Mouse (Mus musculus): ENCODE data around the gene Ldlrap1. TPM values are rescaled to one million over a fixed set of nuclear protein-coding genes. Genes with fewer than 3 reads are reported as not detected.

Ldlrap1 gene
- polyA plus RNA-seq, 1 experiment from 2014 or later, result 15.4 TPM

GRCm38 (mm10) chr4:134756953-134757352, 10.9 kb downstream of the Ldlrap1 start:
- 51% methylated on average over 7 of the region's 7 CpGs for WGBS (ENCODE audit: insufficient replicate concordance)
- H3K36me3 ChIP-seq (replicated peaks; ENCODE audit: insufficient read depth, low read length), result peaks cover 26% of the 10 kb centered on the region
- H3K27ac ChIP-seq (ENCODE audit: low read depth), result peak overlapping the region; percentile 26
- no peak for TF ChIP-seq EP300 (IDR thresholded peaks at IDR 0.05; ENCODE audit: low read depth)
- no peak for TF ChIP-seq CTCF (IDR thresholded peaks at IDR 0.05; ENCODE audit: low read depth)
- H3K4me2 ChIP-seq (ENCODE audit: low read depth, low read length), result peak overlapping the region; percentile 18; the same call in 1 of the 2 replicates
- ATAC-seq (no peak), DNase-seq (no peak)
- no peaks in the 10 kb centered on the region for H3K27me3 ChIP-seq (ENCODE audit: insufficient read depth, low read length)
- H3K4me3 ChIP-seq (ENCODE audit: low read depth, low read length), result no peak overlapping the region
- H3K4me1 ChIP-seq (ENCODE audit: insufficient read depth), result peaks cover 97% of the 10 kb centered on the region
- no peak overlapping the region for H3K9ac ChIP-seq (replicated peaks)
- no peaks in the 10 kb centered on the region for H3K9me3 ChIP-seq (ENCODE audit: low read length)

- H3K9ac ChIP-seq (replicated peaks), result peak overlapping the region; percentile 26; the same call in 1 of the 2 replicates
- peak overlapping the region; percentile 86 for H3K27ac ChIP-seq (ENCODE audit: low read depth)
- H3K4me3 ChIP-seq (ENCODE audit: low read depth, low read length), result no peak overlapping the region
- DNase-seq, result no peak
- no peaks in the 10 kb centered on the region for H3K27me3 ChIP-seq (ENCODE audit: insufficient read depth, low read length)
- H3K36me3 ChIP-seq (replicated peaks; ENCODE audit: insufficient read depth, low read length), result peaks cover 32% of the 10 kb centered on the region
- H3K9me3 ChIP-seq (ENCODE audit: low read length), result no peaks in the 10 kb centered on the region
- ATAC-seq, result no peak
- TF ChIP-seq CTCF (IDR thresholded peaks at IDR 0.05; ENCODE audit: low read depth) (no peak), EP300 (IDR thresholded peaks at IDR 0.05; ENCODE audit: low read depth) (no peak)
- peaks cover 96% of the 10 kb centered on the region for H3K4me1 ChIP-seq (ENCODE audit: insufficient read depth)
- peak overlapping the region; percentile 29; the same call in 1 of the 2 replicates for H3K4me2 ChIP-seq (ENCODE audit: low read depth, low read length)
- WGBS (ENCODE audit: insufficient replicate concordance), result 75% methylated on average over 13 of the region's 13 CpGs
These were observed 12.9 kb downstream of the Ldlrap1 start for GRCm38 (mm10) chr4:134754941-134755340.

GRCm38 (mm10) chr4:134754371-134754770, 13.5 kb downstream of the Ldlrap1 start:
- Histone ChIP-seq H3K27ac (ENCODE audit: low read depth) (peak overlapping the region; percentile 86), H3K4me1 (ENCODE audit: insufficient read depth) (peaks cover 96% of the 10 kb centered on the region), H3K4me3 (ENCODE audit: low read depth, low read length) (no peak overlapping the region), H3K9ac (replicated peaks) (0 out of 2 replicates have a peak overlapping the region, but pooled peaks have one; percentile 31), H3K36me3 (replicated peaks; ENCODE audit: insufficient read depth, low read length) (peaks cover 37% of the 10 kb centered on the region), H3K4me2 (ENCODE audit: low read depth, low read length) (peak overlapping the region; percentile 29; the same call in 1 of the 2 replicates), H3K27me3 (ENCODE audit: insufficient read depth, low read length) (no peaks in the 10 kb centered on the region), H3K9me3 (ENCODE audit: low read length) (no peaks in the 10 kb centered on the region)
- TF ChIP-seq EP300 (IDR thresholded peaks at IDR 0.05; ENCODE audit: low read depth), result no peak
- no peak for ATAC-seq
- peak; percentile 50 for DNase-seq
- 35% methylated on average over 10 of the region's 10 CpGs for WGBS (ENCODE audit: insufficient replicate concordance)

DNA sequence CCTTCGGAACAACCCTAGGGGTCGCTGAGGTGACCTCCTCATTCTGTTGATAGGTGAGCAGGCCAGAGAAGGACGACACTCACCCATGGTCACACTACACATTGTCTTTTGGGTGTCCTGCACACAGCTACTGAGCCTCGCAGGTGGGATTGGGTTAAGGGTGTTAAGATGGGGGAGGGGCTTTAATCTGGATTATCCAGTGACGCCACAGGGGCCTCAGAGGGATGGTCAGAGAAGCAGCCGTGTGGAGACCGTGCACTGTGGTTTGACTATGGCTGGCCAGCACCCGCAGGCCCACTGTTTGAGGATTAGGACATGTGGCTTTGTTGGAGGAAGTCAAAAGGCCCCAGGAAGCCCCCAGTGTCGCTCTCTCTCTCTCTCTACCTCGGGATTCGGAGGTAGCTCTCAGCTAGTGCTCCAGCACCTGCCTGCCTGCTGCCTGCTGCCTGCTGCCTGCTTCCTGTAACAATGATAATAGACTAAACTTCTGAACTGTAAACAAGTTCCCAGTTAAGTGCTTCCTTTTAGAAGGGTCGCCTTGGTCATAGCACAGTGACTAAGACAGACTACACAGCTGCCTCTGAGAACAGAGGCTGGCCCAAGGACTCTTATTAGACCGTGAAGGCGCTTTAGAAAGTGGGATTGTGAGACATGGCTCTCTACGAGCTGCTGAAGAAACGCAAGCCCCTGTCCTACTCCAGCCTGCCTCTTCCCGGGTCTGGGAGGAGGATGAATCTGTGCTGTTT, 14.1 kb downstream of the Ldlrap1 start:
- H3K9ac ChIP-seq (replicated peaks), result peak overlapping the region; percentile 31; the same call in 1 of the 2 replicates
- peak overlapping the region; percentile 86 for H3K27ac ChIP-seq (ENCODE audit: low read depth)
- H3K4me1 ChIP-seq (ENCODE audit: insufficient read depth), result peaks cover 90% of the 10 kb centered on the region
- TF ChIP-seq EP300 (IDR thresholded peaks at IDR 0.05; ENCODE audit: low read depth), result 0 out of 2 replicates have a peak, but pooled peaks have one; percentile 13
- no peak for TF ChIP-seq CTCF (IDR thresholded peaks at IDR 0.05; ENCODE audit: low read depth)
- DNase-seq, result no peak
- 39% methylated on average over 17 of the region's 17 CpGs for WGBS (ENCODE audit: insufficient replicate concordance)
- H3K27me3 ChIP-seq (ENCODE audit: insufficient read depth, low read length), result no peaks in the 10 kb centered on the region
- H3K4me3 ChIP-seq (ENCODE audit: low read depth, low read length), result no peak overlapping the region
- ATAC-seq, result peak; percentile 6; the same call in 1 of the 2 replicates
- peak overlapping the region; percentile 29; the same call in 1 of the 2 replicates for H3K4me2 ChIP-seq (ENCODE audit: low read depth, low read length)
- no peaks in the 10 kb centered on the region for H3K9me3 ChIP-seq (ENCODE audit: low read length)
- H3K36me3 ChIP-seq (replicated peaks; ENCODE audit: insufficient read depth, low read length), result peaks cover 43% of the 10 kb centered on the region

GRCm38 (mm10) chr4:134752911-134753426, 14.9 kb downstream of the Ldlrap1 start:
- H3K4me2 ChIP-seq (ENCODE audit: low read depth, low read length), result 0 out of 2 replicates have a peak overlapping the region, but pooled peaks have one; percentile 6
- no peak for ATAC-seq
- H3K9ac ChIP-seq (replicated peaks), result 0 out of 2 replicates have a peak overlapping the region, but pooled peaks have one; percentile 30
- H3K4me1 ChIP-seq (ENCODE audit: insufficient read depth), result peaks cover 83% of the 10 kb centered on the region
- H3K27me3 ChIP-seq (ENCODE audit: insufficient read depth, low read length), result no peaks in the 10 kb centered on the region
- no peaks in the 10 kb centered on the region for H3K9me3 ChIP-seq (ENCODE audit: low read length)
- TF ChIP-seq EP300 (IDR thresholded peaks at IDR 0.05; ENCODE audit: low read depth), result no peak
- no peak for TF ChIP-seq CTCF (IDR thresholded peaks at IDR 0.05; ENCODE audit: low read depth)
- 54% methylated on average over 11 of the region's 11 CpGs for WGBS (ENCODE audit: insufficient replicate concordance)
- peaks cover 50% of the 10 kb centered on the region for H3K36me3 ChIP-seq (replicated peaks; ENCODE audit: insufficient read depth, low read length)
- peak overlapping the region; percentile 86 for H3K27ac ChIP-seq (ENCODE audit: low read depth)
- H3K4me3 ChIP-seq (ENCODE audit: low read depth, low read length), result no peak overlapping the region
- DNase-seq, result no peak

GRCm38 (mm10) chr4:134751682-134752380, 16.0 kb downstream of the Ldlrap1 start:
- ATAC-seq (peak; percentile 81), DNase-seq (peak; percentile 54)
- Histone ChIP-seq H3K9me3 (ENCODE audit: low read length) (no peaks in the 10 kb centered on the region), H3K27me3 (ENCODE audit: insufficient read depth, low read length) (no peaks in the 10 kb centered on the region), H3K27ac (ENCODE audit: low read depth) (peak overlapping the region; percentile 86), H3K4me2 (ENCODE audit: low read depth, low read length) (peak overlapping the region; percentile 23), H3K4me1 (ENCODE audit: insufficient read depth) (peaks cover 72% of the 10 kb centered on the region), H3K4me3 (ENCODE audit: low read depth, low read length) (no peak overlapping the region), H3K36me3 (replicated peaks; ENCODE audit: insufficient read depth, low read length) (peaks cover 59% of the 10 kb centered on the region), H3K9ac (replicated peaks) (0 out of 2 replicates have a peak overlapping the region, but pooled peaks have one; percentile 30)
- TF ChIP-seq EP300 (IDR thresholded peaks at IDR 0.05; ENCODE audit: low read depth), result peak; percentile 94
- TF ChIP-seq CTCF (IDR thresholded peaks at IDR 0.05; ENCODE audit: low read depth), result no peak
- 42% methylated on average over 18 of the region's 18 CpGs for WGBS (ENCODE audit: insufficient replicate concordance)

Measured in liver, postnatal 0 days (tissue).